Mouse (Mus musculus) kidney, postnatal 0 days (tissue): ENCODE measurements at regions not wholly inside any gene's neighbourhood (a gene's known extent, or its start where the extent isn't known, plus 50 kb on each side); places are given as distances from the start of the nearest gene placed in this dataset.

Experiments
- ATAC-seq: fragments of 200-750 bp; cut with Nextera tagmentation; replicated peaks from 2 replicates; pipeline ENCODE4 v1.8.0; 2017; ENCODE audit warnings: low read depth, moderate number of reproducible peaks, moderate TSS enrichment, moderate library complexity; ENCODE audit not compliant: low FRiP score
- DNase-seq: peaks from one replicate; pipeline ENCODE4 v3.0.0-alpha.2; 2016; ENCODE audit warnings: low spot score
- H3K27ac ChIP-seq: fragments of 300-500 bp; sonication (generic); 2 replicates; pipeline ENCODE4 v1.5.1; 2014; ENCODE audit warnings: mild to moderate bottlenecking
- H3K27me3 ChIP-seq: fragments of 300-500 bp; sonication (generic); 2 replicates; pipeline ENCODE4 v1.6.1; 2014; ENCODE audit warnings: low read length, mixed read lengths; ENCODE audit not compliant: insufficient read depth
- H3K36me3 ChIP-seq: fragments of 300-500 bp; sonication (generic); 2 replicates; pipeline ENCODE4 v1.6.1; 2014; ENCODE audit warnings: low read length, mixed read lengths; ENCODE audit not compliant: insufficient read depth
- H3K4me1 ChIP-seq: fragments of 300-500 bp; sonication (generic); replicated peaks from 2 replicates; pipeline ENCODE4 v1.6.1; 2014; ENCODE audit warnings: antibody characterized with exemption, low read length, mixed read lengths; ENCODE audit not compliant: insufficient read depth
- H3K4me2 ChIP-seq: fragments of 300-500 bp; sonication (generic); 2 replicates; pipeline ENCODE4 v1.6.1; 2014; ENCODE audit warnings: mild to moderate bottlenecking, low read length, moderate library complexity, mixed read lengths
- H3K4me3 ChIP-seq: fragments of 300-500 bp; sonication (generic); replicated peaks from 2 replicates; pipeline ENCODE4 v1.5.1; 2014; ENCODE audit warnings: low read depth, low read length
- H3K9ac ChIP-seq: fragments of 300-500 bp; sonication (generic); 2 replicates; pipeline ENCODE4 v1.6.1; 2014; ENCODE audit warnings: low read depth, low read length
- H3K9me3 ChIP-seq: fragments of 300-500 bp; sonication (generic); replicated peaks from 2 replicates; pipeline ENCODE4 v1.6.1; 2016; ENCODE audit warnings: low read length, inconsistent platforms, mixed read lengths
- CTCF ChIP-seq: IDR thresholded peaks from 2 replicates; pipeline ENCODE4 v1.5.1; 2016; ENCODE audit warnings: antibody characterized with exemption, low read depth, mild to moderate bottlenecking, moderate library complexity
- WGBS: fragments of 180-500 bp; shearing (Covaris S2); extraction: QIAGEN DNeasy Blood & Tissue Kit; methylation state at CpG from one replicate; pipeline ENCODE4 v1.1.7; 2014; 5-methylcytosine and 5-hydroxymethylcytosine counted together

DNA sequence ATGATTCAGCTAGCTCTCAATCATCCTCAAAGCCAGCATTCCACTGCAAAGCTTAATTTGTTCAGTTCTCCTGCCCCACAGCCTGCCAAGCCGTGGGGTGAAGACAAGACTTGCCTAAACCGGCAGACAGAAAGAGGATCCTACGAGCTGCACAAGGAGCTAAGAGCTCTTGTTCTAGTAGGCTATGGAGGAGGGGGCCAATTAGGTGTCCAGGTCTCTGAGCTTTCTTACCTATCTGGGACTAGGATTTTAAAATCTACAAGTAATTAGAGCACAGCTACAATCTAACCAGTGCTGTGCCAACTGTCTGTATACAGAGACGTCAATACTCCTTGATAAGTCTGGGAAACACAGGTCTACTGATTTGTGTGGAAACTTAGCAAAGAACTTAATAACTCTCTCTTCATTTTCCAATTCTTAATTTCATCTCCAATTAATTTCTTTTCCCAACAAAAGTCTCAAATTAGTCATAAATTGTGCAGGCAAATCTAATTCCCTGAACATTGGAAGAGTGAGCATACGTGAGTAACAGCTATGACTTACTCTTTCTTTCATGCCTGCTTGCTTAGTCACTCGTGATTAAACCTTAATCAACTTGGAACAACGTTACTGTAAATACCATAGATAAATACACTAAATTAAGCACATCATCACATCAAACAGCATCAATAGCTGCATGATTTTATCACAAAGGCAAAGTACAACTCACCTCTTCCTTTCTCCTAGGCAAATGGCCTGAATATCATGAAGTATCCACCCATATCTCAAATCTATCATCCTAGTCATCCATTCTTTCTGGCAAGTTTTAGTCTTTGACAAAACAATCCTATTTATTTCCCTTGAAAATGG, 87.1 kb upstream of the Mtap start:
- Histone ChIP-seq H3K9ac (no peak overlapping the region), H3K4me1 (no peaks in the 10 kb centered on the region), H3K4me3 (no peak overlapping the region), H3K4me2 (no peak overlapping the region), H3K27ac (no peak overlapping the region), H3K36me3 (no peaks in the 10 kb centered on the region), H3K27me3 (no peaks in the 10 kb centered on the region), H3K9me3 (no peaks in the 10 kb centered on the region)
- TF ChIP-seq CTCF, result no peak
- no peak for DNase-seq
- whole genome bisulfite sequencing, result 62% methylated on average over 7 of the region's 7 CpGs
- ATAC-seq, result no peak

DNA sequence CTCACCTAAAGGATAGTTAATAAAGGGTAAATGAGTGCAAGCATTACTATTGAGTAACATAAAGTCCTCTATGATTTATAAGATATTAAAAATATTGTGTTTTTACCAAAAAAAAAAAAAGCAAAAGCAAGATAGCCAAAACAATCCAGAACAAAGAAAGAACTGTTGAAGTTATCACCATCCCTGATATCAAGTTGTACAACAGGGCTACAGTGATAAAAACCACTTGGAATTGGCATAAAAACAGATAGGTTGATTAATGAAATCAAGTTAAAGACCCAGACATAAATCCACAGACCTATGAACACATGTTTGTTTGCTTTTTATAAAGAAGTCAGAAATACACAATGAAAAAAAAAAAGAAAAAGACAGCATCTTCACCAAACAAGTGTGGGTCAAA, 92.4 kb upstream of the Mtap start:
- Histone ChIP-seq H3K9me3 (no peaks in the 10 kb centered on the region), H3K27me3 (no peaks in the 10 kb centered on the region), H3K9ac (no peak overlapping the region), H3K4me2 (no peak overlapping the region), H3K36me3 (no peaks in the 10 kb centered on the region), H3K4me3 (no peak overlapping the region), H3K4me1 (no peaks in the 10 kb centered on the region), H3K27ac (no peak overlapping the region)
- ATAC-seq (no peak), DNase-seq (no peak)
- TF ChIP-seq CTCF, result no peak

DNA sequence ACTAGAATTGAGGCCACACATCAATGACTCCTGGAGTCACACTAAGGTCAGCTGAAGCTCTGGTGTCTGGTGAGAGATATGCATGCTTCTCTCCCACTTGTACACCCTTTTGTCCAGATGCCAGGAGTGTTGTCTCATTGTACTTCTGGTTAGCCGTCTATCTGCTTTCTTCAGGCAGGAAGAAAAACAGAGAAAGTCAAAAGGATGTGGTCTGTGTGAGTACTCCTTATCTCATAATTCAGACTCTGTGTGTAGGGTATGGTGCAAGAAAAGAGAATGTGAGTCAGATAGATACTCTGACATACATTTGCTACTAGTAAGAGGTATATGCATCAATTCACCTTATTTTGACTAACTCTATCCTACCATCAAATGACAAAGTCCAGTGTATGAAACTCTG, 92.9 kb upstream of the Mtap start:
- Histone ChIP-seq H3K36me3 (no peaks in the 10 kb centered on the region), H3K4me2 (no peak overlapping the region), H3K27me3 (no peaks in the 10 kb centered on the region), H3K9ac (no peak overlapping the region), H3K27ac (no peak overlapping the region), H3K4me3 (no peak overlapping the region), H3K9me3 (no peaks in the 10 kb centered on the region), H3K4me1 (no peaks in the 10 kb centered on the region)
- WGBS, result 43% methylated on average over 1 of the region's 1 CpGs
- TF ChIP-seq CTCF, result no peak
- ATAC-seq, result no peak
- no peak for DNase-seq

DNA sequence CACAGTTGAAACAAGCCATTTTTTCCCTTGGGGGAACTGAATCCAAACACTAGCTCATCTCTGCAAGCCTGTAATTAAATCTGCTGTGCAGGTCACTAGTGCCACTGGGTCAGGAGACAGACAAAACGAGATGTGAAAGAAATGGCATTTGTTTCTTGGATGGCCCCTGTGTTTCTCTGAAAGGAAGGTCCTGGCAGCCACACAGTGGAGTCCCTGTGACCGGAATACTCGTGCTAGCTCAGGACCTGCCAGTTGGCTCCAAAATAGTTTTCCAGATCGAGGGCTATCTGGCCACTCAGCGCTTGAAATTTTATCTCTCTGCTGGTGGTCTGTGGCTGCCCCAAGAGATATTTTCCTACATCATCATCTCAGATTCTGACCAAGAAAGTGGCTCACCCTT, 96.1 kb upstream of the Mtap start:
- no peak overlapping the region for H3K9ac ChIP-seq
- DNase-seq (no peak), ATAC-seq (no peak)
- no peak for TF ChIP-seq CTCF
- no peaks in the 10 kb centered on the region for H3K27me3 ChIP-seq
- no peaks in the 10 kb centered on the region for H3K4me1 ChIP-seq
- H3K4me2 ChIP-seq, result no peak overlapping the region
- H3K9me3 ChIP-seq, result no peaks in the 10 kb centered on the region
- WGBS, result 56% methylated on average over 5 of the region's 5 CpGs
- no peak overlapping the region for H3K27ac ChIP-seq
- H3K36me3 ChIP-seq, result no peaks in the 10 kb centered on the region
- H3K4me3 ChIP-seq, result no peak overlapping the region

DNA sequence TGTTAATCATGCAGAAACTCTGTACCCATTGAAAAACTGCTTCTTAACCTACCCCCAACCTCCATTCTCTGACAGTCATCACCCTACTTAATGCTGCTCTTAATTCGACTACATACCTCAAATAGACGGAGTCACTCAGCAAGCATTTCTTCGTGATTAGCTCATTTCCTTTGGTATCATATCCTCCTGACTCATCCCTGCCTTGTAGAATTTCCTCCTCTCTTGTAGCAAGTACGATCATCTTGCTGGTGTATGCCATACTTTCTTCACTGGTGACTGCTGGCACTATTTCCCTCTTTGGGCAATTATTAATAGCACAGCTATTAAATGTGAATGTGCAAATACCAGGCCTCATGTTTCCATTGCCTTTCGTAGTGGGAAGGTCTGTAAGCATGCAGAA, 98.0 kb upstream of the Mtap start:
- Histone ChIP-seq H3K27ac (no peak overlapping the region), H3K9ac (no peak overlapping the region), H3K36me3 (no peaks in the 10 kb centered on the region), H3K27me3 (no peaks in the 10 kb centered on the region), H3K9me3 (no peaks in the 10 kb centered on the region), H3K4me3 (no peak overlapping the region), H3K4me1 (no peaks in the 10 kb centered on the region), H3K4me2 (no peak overlapping the region)
- TF ChIP-seq CTCF, result no peak
- no peak for ATAC-seq
- 55% methylated on average over 5 of the region's 5 CpGs for WGBS
- no peak for DNase-seq

DNA sequence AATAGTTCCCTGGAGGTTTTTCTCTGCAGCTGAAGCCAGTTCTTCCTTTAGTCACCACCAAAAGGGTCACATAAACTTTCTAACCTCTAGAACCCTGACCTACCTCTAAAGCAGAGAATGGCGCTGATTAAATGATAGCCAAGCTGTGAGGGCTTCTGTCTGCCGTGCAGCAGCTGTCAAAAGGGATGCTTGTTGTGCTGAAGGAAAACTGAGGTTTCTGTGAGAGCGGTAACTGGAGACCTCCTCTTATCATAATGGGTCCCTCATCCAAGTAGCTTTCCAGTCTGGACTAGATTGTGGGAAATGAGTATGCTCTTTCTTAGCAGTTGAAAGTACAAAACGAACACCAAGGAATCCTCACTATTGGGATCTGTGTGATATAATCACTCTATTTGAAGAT, 98.8 kb upstream of the Mtap start:
- no peak for TF ChIP-seq CTCF
- Histone ChIP-seq H3K27me3 (no peaks in the 10 kb centered on the region), H3K4me3 (no peak overlapping the region), H3K9me3 (no peaks in the 10 kb centered on the region), H3K4me2 (no peak overlapping the region), H3K27ac (no peak overlapping the region), H3K9ac (no peak overlapping the region), H3K4me1 (no peaks in the 10 kb centered on the region), H3K36me3 (no peaks in the 10 kb centered on the region)
- ATAC-seq (no peak), DNase-seq (no peak)
- WGBS, result 49% methylated on average over 4 of the region's 4 CpGs

DNA sequence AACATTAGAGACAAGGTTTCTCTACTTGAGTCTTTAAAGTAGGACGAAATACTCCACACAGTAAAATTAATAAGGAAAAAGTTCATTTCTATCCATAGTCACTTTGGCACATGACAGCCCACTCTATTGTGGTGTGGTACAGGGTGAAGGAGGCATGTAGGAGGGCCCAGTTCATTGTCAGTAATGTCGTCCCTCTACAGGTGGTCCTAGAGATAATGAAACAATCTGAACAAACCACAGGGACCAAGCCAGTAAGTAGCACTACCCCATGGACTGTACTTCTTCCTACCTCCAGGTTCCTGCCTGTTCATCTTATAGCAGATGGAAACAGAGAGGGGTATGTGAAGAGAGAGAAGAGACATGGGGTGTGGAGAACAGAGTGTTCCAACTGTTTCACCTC, 102.1 kb upstream of the Mtap start:
- no peak for ATAC-seq
- Histone ChIP-seq H3K36me3 (no peaks in the 10 kb centered on the region), H3K4me2 (no peak overlapping the region), H3K9me3 (no peaks in the 10 kb centered on the region), H3K27me3 (no peaks in the 10 kb centered on the region), H3K27ac (no peak overlapping the region), H3K4me3 (no peak overlapping the region), H3K9ac (no peak overlapping the region), H3K4me1 (no peaks in the 10 kb centered on the region)
- DNase-seq, result no peak
- no peak for TF ChIP-seq CTCF
- WGBS, result 85% methylated on average over 2 of the region's 2 CpGs
